Mouse (Mus musculus) myocyte (in vitro differentiated cells): Measurements from ENCODE around the gene Tmem219.

Experiments used
- CEBPB ChIP-seq: IDR thresholded peaks from 2 replicates; pipeline ENCODE4 v1.6.1; 2011; ENCODE audit warnings: mild to moderate bottlenecking, moderate library complexity; ENCODE audit not compliant: poor library complexity, insufficient read depth, severe bottlenecking
- POLR2A ChIP-seq: IDR thresholded peaks from one replicate; pipeline ENCODE4 v1.6.1; 2011; ENCODE audit warnings: low read depth, mild to moderate bottlenecking, control low read depth, moderate library complexity; ENCODE audit not compliant: insufficient read length

DNA sequence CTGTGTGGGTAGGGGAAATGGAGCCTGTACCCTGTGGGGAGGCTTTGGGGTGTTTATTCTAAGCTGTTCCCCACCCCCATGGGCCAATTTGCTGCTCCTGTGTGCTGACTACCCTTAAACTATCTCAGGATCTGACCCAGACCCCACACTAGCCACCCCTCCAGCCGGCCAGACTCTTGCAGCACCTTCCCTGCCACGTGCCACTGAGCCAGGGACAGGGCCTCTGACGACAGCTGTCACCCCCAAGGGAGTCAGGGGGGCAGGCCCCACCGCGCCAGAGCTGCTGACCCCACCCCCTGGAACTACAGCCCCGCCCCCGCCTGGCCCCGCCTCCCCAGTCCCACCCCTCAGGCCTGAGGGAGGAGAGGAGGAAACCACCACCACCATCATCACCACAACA, 29.9 kb upstream of the Tmem219 start:
- TF ChIP-seq CEBPB (no peak), POLR2A (no peak)
